Mouse (Mus musculus) spleen, embryonic (tissue): ENCODE data around the gene Teddm1a.

ENCODE experiments used
- CTCF ChIA-PET: fragments of 350-600 bp; sonication (Branson Sonifier 250); formaldehyde crosslinking; loops from one replicate; lab custom pipeline; 2022; lab: Charles Lee

Teddm1a gene

DNA sequence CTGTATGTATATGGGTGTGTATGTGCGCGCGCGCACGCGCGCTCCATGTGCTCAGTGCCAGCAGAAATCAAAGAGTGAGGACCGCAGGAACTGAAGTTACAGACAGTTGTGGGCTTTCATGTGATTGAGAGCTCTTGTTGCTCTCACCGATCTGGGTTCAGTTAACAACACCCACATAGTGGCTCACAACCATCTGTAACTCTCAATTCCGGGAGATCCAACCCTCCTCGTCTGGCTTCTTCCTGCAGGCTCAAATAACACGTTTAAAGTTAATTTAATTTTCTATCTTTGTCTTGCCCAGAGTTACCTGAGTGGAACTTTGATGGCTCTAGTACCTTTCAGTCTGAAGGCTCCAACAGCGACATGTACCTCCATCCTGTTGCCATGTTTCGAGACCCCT lies 12.7 kb downstream of the Teddm1a start:
- CTCF ChIA-PET = no interaction called here

DNA sequence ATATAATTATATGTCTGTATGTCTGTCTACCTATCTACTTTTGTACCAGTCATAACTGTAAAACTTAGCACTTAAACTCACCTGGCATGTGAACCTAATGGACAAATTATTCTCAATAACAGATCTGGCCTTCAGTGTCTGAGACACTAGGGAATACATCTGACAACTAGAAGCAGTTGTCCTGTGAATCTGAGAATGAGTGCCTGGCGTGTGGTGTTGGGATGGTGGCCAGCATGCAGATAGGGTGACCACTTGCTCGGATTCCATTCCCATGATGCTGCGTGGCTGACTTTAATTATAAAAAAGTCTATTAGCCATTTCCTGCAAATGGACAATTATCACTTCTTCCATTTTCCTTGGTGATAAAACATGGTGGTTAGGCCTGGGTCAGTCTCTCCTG lies 14.3 kb downstream of the Teddm1a start:
- CTCF ChIA-PET = interaction anchor here (0.8 kb wide), 1 partner anchor 37 kb away, joined by 6 read pairs; no protein-coding TSS in a partner anchor

DNA sequence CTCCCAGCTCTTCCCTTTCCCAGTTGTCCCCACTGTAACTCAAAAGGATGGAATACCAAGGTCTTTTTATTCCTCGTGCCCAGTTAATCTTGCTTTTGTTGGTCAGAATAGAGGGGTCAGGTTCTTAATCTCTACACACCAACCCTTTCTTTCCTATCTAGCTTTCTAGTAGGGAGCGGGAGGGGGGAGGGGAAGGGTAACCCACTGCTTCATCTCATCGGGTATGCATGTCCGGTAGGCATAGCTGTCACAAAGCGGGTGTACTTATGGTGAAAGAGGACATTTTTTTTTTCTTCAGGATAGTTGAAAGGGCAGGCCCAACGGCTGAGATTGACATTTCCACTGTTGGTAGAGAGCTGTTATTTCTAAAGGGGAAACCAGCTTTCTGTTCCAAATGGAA lies 16.7 kb downstream of the Teddm1a start:
- CTCF ChIA-PET = no interaction called here

DNA sequence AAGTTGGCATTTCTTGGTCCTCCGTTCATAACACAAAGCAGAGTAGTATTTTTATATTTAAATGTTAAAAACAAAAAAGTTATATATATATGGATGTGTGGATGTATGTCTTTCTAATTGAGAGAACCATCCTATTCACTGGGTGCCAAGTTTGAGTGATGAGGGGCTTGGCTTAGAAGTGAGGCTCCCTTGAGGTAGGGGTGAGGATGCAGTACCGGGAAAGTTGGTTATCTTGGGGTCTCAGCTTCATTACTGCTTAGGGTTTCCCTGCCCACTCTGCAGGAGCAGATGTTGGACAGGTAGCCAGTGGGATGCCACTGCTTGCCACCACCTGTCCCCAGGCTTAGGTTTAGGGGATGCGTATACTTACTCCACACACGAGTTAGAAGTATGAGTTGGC lies 17.2 kb downstream of the Teddm1a start:
- CTCF ChIA-PET = no interaction called here

DNA sequence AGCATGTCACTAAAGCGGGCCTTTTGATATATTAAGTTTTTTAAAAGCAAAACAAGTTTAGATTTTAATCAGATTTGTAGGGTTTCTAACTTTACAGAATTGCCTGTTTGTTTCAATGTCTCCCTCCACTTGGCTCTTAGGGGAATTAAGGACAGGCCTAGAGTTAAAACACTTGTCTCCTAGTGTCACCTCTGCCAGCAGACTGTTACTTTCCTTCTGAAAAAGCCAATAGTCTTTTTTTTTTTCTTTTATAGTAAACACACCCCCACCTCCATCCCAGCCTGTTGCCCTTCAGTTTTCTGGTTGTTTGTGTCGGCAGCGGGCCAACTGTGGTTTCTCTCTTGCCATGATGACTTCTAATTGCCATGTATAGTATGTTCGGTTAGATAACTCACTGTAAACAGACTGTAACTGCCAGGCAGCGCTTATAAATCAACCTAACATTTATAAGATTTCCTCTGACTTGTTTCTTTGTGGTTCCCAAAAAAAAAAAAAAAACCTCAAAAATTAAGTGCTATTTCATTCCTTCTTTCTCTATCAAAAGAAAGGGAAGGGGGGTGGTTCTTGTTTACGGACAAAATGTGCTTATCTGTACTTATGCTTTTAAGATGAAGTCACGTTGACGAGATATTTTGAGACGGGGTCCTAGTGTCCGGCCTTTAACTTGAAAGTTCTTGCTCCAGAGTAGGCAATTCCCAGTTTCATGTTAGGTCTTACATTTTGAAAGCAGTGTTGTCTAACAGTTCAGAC lies 17.8 kb downstream of the Teddm1a start:
- CTCF ChIA-PET = no interaction called here

DNA sequence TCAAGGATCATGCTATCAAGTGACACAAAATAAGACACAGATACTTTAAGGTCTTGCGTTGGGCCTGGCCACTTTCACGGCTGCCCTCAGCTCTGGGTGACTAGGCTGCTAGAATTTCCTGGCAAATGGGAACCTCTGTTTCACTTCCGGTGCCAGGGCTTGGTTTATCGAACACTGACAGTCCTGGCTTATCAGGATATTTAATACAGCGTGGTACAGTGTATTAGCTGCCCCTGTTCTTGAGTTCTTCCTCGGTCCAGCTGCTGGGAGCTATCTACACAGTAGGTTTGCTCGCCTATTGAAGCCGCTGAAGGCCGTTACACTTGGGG lies 18.4 kb downstream of the Teddm1a start:
- CTCF ChIA-PET = interaction anchor here (0.6 kb wide), 1 partner anchor 1636 kb away, joined by 4 read pairs; no protein-coding TSS in a partner anchor

DNA sequence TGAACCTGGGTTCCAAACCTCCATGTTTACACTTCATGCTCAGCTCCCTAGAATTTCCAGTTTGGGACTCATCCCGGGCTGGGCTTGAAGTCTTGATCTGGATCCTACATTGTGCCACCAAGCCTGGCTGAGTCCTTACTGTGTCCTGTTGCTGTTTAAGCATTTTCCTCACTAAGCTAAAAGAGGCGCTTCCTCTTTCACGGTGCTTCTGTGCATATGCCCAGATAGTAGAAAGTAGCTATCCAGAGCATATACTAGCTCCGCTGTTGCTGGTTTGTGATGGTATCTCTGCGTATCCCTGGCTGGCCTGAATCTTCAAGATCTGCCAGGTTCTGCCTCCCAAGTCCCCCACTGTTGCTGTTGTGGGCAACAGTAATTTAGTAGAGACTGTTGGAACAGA lies 18.9 kb downstream of the Teddm1a start:
- CTCF ChIA-PET = interaction anchor here (0.6 kb wide), 1 partner anchor 1636 kb away, joined by 4 read pairs; no protein-coding TSS in a partner anchor

DNA sequence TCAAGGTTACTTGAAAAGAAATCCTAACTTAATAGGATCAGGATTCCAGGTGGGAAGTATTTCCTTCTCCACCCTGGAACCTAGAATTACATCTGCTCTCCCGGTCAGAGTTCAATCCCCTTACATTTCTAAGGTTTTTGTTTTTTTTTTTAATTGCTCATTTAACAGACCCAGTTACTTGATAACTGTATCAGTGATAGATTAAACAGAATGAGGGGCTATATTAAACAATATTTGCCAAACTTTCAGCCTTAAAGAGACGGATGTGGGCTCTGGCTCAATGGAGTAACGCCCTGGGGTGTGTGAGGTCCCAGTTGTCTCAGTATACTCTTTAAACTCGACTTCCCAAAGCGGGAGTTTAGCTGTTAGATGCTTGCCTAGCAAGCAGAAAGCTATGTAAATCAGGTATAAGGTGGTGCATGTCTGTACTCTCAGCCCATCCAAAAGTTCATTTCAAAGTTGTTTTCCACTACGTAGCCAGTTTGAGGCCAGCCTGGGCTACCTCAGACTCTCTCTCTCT lies 19.8 kb downstream of the Teddm1a start:
- CTCF ChIA-PET = no interaction called here

DNA sequence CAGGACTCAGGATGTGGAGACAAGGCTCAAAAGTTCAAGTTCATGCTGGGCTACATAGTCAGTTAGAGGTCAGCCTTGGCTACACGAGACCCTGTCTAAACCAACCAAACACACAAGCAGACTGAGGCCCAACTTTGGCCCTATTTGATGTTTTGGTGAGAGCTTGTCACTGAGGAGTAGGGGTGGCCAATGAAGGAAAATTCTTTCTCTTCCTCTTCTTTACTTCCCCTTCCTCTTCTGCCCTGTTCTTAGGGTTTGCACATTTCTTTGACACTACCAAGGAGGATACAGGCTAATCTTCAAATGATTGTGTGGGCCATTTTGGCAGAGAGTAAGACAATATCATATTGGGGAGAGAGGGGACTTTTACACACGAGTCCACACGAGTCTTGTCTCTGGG lies 22.3 kb downstream of the Teddm1a start:
- CTCF ChIA-PET = no interaction called here

DNA sequence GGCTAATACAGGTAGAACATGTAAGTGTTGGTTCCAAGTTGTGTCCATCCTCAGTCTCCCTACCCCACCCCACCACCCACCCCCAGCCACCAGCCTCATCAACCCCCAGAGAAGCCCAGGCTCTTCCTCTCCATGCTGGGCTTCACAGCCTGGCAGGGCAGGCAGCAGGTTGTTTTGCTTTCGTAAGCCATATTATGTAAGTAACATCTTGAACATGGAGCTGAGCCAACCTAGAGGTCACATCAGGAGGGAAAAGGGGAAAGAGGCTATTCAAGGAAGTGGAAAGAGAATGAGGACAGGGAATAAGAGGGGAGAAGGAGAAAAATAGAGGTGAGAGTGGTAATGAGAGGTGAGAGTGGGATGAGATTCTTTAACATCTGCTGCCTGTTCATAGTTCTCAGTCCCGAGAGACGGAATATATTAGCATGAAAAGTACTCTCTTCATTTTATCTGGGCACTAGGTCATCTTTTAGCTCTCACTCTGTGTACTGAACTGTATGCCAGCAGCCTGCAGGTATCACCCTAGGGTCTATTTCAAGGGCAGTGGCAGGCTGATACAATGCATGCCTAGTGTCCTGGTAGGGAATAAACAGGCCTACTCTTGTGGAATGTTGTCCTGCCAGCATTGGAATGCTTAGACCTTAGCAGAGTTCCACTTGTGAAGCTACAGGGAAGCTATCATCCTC lies 27.1 kb downstream of the Teddm1a start:
- CTCF ChIA-PET = no interaction called here

DNA sequence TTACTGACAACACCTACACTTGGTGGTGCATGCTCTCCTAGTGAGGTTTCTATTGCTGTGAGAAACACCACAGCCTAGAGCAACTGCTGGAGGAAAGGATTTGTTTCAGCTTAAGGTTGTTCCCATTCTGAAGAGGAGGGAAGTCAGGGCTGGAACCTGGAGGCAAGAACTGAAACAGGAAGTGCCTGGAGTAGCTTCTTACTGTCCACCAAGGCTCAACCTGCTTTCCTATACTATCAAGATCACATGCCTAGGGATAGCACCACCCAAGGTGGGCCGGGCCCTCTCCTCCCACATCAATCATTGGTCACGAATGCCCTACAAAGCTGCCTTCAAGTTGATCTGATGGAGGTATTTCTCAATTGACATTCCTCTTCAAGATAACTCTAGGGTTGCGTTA lies 30.1 kb downstream of the Teddm1a start:
- CTCF ChIA-PET = no interaction called here

DNA sequence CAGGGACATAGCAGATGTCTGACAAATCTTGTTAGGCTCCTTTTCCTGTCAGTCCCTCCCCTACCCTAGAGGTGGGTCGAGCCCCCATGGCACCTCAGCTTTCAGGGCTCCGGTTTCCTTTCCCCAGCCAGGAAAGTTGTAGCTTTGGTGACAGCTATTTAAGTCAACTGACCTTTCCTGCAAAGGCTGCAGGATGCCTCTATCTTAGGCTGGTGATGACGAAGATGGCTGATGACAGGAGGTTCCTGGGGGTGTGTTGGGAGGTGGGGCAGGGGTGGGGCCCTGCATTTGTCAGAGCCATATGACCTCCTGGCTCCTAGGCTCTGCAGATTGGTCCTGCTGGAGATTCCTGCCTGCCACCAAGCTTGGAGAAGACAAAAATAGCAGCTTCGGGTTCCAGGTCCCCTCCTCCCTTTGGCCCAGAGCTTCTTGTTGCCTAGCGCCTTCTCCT lies 31.1 kb downstream of the Teddm1a start:
- CTCF ChIA-PET = no interaction called here

DNA sequence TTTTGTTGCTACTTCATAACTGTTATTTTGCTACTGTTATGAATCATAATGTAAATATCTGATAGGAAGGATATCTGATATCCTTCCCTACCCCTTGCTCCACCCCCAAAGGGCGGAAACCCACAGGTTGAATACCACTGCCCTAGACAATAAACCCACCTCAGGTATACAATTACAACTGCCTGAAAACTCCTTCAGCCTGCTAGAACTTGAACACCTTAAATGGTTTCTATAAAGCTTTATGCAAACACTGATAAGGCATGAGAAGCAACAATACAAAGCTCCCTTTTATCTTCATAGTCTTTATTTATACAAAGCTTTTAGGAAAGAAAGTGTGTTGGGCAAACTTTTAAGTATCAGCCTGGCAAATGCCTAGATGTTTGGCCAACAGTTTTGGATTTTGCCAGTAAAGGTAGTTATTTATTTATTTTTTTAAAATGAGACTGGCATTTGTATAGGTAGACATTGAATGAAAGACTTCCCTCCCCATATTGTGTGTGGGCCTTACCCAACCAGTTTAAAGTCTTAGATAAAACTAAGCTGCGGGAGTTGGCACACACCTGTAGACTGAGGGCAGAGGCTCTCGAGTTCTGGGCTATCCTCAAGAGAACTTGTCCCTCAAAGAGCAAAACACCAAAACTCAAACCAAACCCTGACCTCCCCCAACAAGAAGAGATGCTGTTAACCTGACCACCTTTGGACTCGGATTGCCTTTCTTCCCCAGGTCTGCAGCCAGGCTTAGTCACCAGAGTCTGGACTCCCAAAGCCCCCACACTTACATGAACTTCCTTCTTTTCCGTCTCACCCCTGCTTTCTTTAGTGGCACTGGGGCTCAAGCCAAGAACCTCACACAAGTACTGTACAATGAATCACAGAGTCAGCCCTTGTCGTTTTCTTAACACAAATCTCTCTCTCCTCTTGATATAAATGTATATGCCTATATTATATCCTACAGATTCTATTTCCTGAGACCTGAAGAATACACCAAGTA lies 33.1 kb downstream of the Teddm1a start:
- CTCF ChIA-PET = no interaction called here

DNA sequence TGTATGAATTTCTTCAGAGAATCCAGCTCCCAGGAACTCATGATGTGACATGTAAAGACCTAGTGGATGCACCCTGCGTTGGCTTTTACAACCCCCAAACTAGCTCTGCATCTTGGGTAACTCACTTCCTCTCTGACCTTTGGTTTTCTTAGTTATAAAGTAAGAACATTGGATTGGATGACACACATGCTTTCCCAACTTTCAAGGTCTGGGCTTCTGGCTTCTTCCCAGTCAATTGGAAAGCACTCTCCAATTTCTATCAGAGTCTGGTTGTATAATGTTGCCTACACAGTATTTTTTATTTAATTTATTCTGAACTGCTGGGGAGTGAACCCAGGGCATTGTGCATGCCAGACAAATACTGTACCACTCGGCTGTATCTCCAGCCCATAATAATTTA lies 38.9 kb downstream of the Teddm1a start:
- CTCF ChIA-PET = no interaction called here

DNA sequence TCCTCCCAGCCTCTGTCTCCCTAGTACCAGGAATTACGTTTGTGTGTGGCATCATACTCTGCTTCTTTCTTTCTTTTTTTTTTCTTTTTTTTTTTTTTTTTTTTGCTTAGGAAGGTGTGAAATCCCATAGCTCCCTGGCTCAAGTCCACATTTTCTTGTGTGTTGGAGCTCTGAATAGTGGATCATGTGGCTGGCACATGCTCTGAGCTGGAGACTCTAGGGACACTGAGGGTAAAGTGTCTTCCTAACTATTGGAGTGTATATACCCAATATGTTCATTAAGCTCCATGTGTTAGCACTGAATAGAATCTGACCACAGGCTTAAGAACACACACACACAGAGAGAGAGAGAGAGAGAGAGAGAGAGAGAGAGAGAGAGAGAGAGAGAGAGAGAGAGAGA lies 42.2 kb downstream of the Teddm1a start:
- CTCF ChIA-PET = no interaction called here

DNA sequence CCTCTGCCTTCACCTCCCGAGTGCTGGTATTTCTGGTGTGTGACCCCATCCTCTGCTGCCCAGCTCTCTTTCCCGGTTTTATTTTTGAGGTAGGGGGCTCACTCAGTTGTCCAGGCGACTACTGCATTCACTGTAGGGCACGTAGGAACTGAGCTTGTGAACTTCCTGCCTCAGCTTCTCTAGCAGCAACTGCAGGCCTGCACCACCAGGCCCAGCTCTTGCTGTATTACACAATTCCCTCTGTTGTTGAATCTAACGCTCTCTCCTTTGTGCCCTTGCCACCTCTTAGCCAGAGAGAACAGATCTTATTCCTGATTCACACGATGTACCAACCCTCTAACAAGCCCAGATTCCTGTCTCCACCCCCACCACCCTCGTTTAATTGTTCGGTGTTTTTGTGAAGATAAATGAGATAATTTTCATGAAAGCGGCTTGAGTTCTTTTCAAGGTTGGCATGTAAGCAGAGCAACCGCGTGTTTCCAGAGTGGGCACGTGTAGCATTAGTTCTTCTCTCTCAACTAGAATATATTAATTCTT lies 44.4 kb downstream of the Teddm1a start:
- CTCF ChIA-PET = interaction anchor here (0.6 kb wide), 1 partner anchor 76 kb away, joined by 3 read pairs; no protein-coding TSS in a partner anchor

DNA sequence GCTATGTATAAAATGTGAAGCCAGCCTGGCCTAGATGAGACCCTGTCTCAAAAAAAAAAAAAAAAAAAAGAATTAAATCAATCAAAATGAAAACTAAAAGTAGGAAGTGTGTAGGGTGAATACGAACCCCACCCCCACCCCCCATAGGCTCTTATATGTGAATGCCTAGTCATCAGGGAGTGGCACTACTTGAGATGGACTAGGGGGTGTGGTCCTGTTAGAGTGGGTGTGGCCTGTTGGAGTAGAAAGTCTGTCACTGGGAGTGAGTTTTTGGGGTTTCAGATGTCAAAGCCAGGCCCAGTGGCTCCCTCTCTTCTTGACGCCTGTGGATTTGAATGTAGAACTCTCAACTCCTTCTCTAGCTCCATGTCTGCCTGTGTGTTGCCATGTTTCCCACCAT lies 45.5 kb downstream of the Teddm1a start:
- CTCF ChIA-PET = interaction anchor here (0.6 kb wide), 1 partner anchor 51 kb away, joined by 3 read pairs; no protein-coding TSS in a partner anchor

DNA sequence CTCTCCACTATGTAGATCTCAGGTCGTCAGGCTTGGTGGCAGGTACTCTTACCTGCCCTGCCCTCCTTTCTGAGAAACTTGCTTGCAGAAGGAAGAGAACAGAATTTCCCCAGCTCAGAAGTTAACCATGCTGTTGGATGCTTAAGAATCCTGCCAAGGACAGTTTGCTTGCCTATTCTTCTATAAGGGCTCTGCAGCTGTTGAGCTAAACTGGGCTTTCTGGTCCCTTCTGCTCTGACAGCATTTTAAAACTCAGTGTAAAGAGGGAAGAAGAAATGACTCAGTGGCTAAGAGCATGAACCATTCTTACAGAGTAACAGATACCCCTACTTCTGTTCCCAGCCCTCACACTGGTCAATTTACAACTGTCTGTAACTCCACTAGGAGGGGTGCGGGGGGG lies 49.4 kb downstream of the Teddm1a start:
- CTCF ChIA-PET = no interaction called here
